Mouse (Mus musculus) embryo, embryonic 10 days (tissue): Measurements from ENCODE around the gene Lzic.
A peak's percentile ranks its signal among the peaks of the same experiment; 100 is the strongest.

Experiments
- DNase-seq: peaks from one replicate; pipeline ENCODE4 v3.0.0-alpha.2; 2015; ENCODE audit warnings: low spot score

Lzic gene

GRCm38 (mm10) chr4:149477078-149477477 is 8.0 kb upstream of the Lzic start, which contains the start of gene Tmem274:
Gene Tmem274, plus strand, starts transcription at chr4:149477378.
- no peak for DNase-seq

GRCm38 (mm10) chr4:149484566-149484965 is 463 bp upstream of the Lzic start:
- no peak for DNase-seq

DNA sequence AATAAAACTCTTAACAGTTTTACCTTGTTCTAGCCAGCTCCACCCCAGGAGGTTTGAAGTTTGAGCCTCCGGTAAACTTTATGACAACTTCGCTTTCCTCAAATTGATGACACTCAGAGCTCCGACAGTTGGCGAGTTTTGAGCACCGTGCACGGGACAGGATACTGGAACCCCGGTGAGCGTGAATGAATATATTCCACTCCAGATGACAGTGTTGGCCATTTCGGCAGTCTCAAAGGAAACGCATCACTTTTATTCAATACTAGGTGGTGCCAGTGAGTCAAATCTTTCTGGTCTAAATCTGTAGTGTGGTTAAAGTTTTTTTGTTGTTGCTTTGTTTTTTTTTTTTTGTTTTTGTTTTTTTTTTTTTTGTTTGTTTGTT is 787 bp downstream of the Lzic start:
- DNase-seq: peak; percentile 67

DNA sequence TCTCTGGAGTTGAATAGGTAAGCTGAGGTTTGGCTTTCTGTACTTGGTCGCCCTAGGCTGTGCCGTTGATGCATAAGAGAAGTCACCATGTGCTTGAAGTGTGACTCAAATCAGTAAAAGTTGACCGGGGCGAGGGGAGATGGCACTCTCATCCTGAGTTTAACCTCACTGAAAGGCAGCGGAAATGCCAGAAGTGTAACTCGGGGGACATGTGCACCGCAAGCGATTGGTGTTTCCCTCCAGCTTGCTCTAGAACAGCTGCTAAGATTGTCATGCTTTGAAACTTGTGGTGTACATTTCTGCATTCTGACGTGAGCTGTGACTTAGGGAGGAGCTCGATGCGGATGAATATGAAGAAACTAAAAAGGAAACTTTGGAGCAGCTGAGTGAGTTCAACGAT is 2.7 kb downstream of the Lzic start:
- DNase-seq: no peak

- DNase-seq: no peak
Measured at GRCm38 (mm10) chr4:149489415-149490240, 4.6 kb downstream of the Lzic start.

DNA sequence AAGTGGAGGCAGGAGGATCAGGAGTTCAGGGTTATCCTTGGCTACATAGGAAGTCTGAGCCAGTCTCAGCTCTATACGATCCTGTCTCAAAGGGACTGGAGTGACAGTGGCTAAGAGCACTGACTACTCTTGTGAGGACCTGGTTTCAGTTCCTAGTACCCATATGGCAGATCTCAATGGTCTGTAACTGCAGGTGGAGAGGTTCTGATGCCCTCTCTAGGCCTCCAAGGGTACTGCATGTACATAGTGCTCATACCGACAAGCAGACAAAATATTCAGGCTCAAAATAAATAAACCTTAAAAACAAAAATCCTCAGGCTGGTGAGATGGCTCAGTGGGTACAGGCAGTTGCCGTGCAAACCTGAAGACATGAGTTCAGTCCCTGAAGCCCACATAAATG is 6.1 kb downstream of the Lzic start:
- no peak for DNase-seq

- DNase-seq: peak; percentile 48
Measured at GRCm38 (mm10) chr4:149496612-149497011, 11.6 kb downstream of the Lzic start.

- DNase-seq: no peak
Measured at GRCm38 (mm10) chr4:149498901-149499300, 13.9 kb downstream of the Lzic start.

GRCm38 (mm10) chr4:149499790-149500189 is 14.8 kb downstream of the Lzic start:
- no peak for DNase-seq

DNA sequence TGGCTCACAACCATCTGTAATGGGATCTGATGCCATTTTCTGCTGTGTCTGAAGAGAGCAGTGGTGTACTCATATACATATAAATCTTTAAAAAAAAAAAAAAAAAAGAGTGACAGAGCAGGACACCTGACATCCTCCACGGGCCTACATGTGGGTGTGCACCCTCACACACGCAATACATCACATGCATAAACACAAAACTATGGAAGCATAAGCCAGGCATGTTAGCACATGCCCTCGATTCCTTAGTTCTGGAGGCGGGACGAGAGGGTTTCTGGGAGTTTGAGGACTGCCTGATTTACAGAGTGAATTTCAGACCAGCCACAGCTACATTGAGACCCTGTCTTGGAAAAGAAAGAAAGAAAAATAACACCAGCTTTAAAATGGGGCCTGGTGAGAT is 19.3 kb downstream of the Lzic start:
- DNase-seq: no peak

- no peak for DNase-seq
Measured at GRCm38 (mm10) chr4:149504858-149505257, 19.8 kb downstream of the Lzic start.

- DNase-seq: peak; percentile 40
Measured at GRCm38 (mm10) chr4:149505261-149505967, 20.4 kb downstream of the Lzic start.

- DNase-seq: no peak
Measured at GRCm38 (mm10) chr4:149506904-149507303, 21.9 kb downstream of the Lzic start.

GRCm38 (mm10) chr4:149511221-149511646 is 26.2 kb downstream of the Lzic start:
- no peak for DNase-seq

GRCm38 (mm10) chr4:149512072-149512471 is 27.0 kb downstream of the Lzic start:
- DNase-seq: no peak

GRCm38 (mm10) chr4:149515706-149516105 is 30.7 kb downstream of the Lzic start:
- no peak for DNase-seq

DNA sequence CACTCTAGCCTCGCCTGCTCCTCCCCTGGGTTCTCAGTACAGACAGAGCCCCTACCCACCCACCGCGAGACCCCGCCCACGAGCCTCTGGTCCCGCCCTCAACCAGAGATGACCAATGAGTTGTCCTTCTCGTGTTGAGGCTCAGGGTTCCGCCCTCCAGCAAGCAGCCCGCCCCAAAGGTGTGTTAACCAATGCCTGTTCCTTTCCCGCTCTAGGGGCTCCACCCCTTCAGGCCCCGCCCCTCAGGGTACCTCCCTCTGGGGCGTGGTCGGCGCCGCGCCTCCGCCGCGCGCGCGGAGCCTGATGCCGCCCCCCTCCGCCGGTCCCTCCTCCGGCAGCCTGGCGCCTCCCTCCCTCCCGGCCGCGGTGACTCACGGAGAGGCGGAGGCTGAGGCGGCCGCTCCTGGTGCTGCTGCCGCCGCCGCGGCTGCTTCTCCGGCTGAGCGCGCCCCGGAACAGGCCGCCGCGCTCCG is 32.9 kb downstream of the Lzic start, which contains the start of gene Ctnnbip1:
Ctnnbip1 (plus strand) TSS at position 369 of the 473 bp plus-strand sequence.
- DNase-seq: peak; percentile 97

DNA sequence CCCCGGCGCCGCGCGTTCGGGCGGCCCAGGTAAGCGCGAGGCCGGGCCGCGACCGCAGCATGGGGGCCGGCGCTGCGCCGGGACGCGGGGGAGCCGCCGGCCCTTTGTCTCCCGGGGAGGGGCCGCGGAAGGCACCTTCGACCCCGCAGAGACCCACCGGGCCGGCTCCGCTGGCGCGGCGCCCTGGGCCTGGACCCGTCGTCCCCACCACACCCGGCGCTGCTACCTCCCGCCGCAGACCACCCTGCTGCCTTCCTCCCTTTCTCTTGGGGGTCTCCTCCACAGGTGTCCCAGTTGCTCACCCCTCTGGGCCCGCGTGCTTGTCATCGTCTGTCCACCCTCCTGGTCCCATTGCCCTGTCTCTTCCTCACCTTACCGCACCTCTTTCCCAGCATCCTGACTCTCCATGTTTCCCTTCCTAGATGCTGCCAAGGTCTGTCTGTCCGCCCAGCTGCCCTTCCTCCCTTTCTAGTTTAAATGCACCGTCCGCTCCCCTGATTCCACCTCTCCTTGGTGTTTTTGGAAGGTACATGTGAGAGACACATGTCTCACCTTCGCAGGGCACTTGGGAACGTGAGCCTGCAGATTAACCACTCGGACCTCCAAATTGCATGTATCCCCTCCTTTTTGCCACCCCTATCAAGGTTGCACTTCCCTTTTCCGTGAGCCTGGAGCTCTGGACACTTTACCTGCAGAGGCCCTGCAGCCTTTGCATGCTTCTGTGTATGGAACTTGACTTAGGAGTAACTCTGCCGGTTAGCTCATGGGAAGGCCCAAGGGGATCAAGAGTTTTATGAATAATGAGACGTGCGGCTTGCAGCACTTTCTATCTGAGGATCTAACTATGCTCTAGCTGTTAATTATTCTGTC is 33.6 kb downstream of the Lzic start:
- DNase-seq: no peak

DNA sequence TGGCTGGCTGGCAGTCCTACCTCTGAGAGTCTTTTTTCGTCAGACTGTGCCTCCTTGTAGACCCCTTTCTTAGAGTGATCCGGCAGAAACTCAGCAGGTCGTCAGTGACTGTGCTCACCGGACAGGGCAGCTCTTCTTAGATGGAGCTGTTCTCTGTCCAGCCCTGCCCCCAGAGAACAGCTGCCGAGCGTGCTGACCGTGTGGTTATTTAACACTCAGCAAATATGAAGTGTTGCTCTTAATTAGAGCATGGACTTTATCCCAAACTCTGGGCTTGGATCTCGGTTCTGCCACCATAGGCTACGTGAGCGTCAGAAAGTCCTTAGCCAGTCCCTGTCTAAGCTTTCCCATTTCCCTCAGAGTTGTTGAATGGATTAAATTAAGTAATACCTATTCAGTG is 36.2 kb downstream of the Lzic start:
- no peak for DNase-seq

DNA sequence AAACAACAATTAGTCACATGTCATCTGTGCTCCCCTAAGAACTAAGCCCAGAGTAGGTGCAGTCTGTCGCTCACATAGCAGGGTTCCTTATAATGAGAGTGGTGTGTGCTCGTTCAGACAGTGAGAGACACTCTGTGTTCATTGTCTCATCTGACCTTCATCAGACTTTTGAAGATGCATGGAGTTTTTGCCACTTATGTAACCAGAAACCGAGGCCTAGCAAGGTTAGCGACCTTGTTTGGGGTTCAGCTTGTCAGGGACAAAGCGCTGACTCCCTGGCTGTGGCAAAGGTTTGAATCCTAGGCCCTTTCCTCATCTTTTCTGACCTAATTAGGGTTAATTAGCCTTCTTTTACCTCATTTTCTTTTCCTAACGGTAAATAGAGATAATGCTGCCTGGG is 38.9 kb downstream of the Lzic start:
- no peak for DNase-seq

- DNase-seq: no peak
Measured at GRCm38 (mm10) chr4:149525170-149525569, 40.1 kb downstream of the Lzic start.

GRCm38 (mm10) chr4:149525811-149526210 is 40.8 kb downstream of the Lzic start:
- DNase-seq: no peak
